Mouse (Mus musculus) embryonic facial prominence, embryonic 11.5 days (tissue): Measurements from ENCODE around the gene Dcun1d5. TPM values are rescaled to one million over a fixed set of nuclear protein-coding genes. Genes with fewer than 3 reads are reported as not detected.

ENCODE experiments used
- ATAC-seq: fragments of 200-750 bp; cut with Nextera tagmentation; replicated peaks from 2 replicates; pipeline ENCODE4 v1.8.0; 2017; ENCODE audit warnings: low read depth; ENCODE audit not compliant: insufficient number of reproducible peaks, low FRiP score, low TSS enrichment
- DNase-seq: peaks from one replicate; pipeline ENCODE4 v3.0.0-alpha.2; 2015; ENCODE audit warnings: low spot score
- H3K27ac ChIP-seq: fragments of 300-500 bp; sonication (generic); replicated peaks from 2 replicates; pipeline ENCODE4 v1.5.1; 2014; ENCODE audit warnings: mild to moderate bottlenecking, low read depth, low read length, control low read depth
- H3K27me3 ChIP-seq: fragments of 300-500 bp; sonication (generic); 2 replicates; pipeline ENCODE4 v1.6.1; 2014; ENCODE audit warnings: mild to moderate bottlenecking, low read length, moderate library complexity, mixed read lengths; ENCODE audit not compliant: control insufficient read depth, insufficient read depth
- H3K36me3 ChIP-seq: fragments of 300-500 bp; sonication (generic); replicated peaks from 2 replicates; pipeline ENCODE4 v1.6.1; 2014; ENCODE audit warnings: low read depth, mild to moderate bottlenecking, low read length, moderate library complexity, mixed read lengths; ENCODE audit not compliant: control insufficient read depth, insufficient read depth
- H3K4me1 ChIP-seq: fragments of 300-500 bp; sonication (generic); 2 replicates; pipeline ENCODE4 v1.6.1; 2014; ENCODE audit warnings: low read length, mixed read lengths; ENCODE audit not compliant: control insufficient read depth, insufficient read depth
- H3K4me2 ChIP-seq: fragments of 300-500 bp; sonication (generic); 2 replicates; pipeline ENCODE4 v1.6.1; 2014; ENCODE audit warnings: low read depth, mild to moderate bottlenecking, control low read depth, low read length, moderate library complexity
- H3K4me3 ChIP-seq: fragments of 300-500 bp; sonication (generic); 2 replicates; pipeline ENCODE4 v1.5.1; 2014; ENCODE audit warnings: low read depth, low read length, control low read depth
- H3K9ac ChIP-seq: fragments of 300-500 bp; sonication (generic); replicated peaks from 2 replicates; pipeline ENCODE4 v1.6.1; 2014; ENCODE audit warnings: mild to moderate bottlenecking, control low read depth, low read length
- H3K9me3 ChIP-seq: fragments of 300-500 bp; sonication (generic); replicated peaks from 2 replicates; pipeline ENCODE4 v1.6.1; 2016; ENCODE audit warnings: mild to moderate bottlenecking, low read length, inconsistent platforms, mixed read lengths; ENCODE audit not compliant: control insufficient read depth
- whole genome bisulfite sequencing: fragments of 180-500 bp; shearing (Covaris S2); extraction: QIAGEN DNeasy Blood & Tissue Kit; methylation state at CpG from one replicate; pipeline ENCODE4 v1.1.7; 2014; 5-methylcytosine and 5-hydroxymethylcytosine counted together
- polyA plus RNA-seq: library from polyadenylated mRNA; unstranded; fragments of >200 nt; fragmentation: Nextera tagmentation; extraction: Ambion mirVana; gene quantifications from 2 replicates; pipeline ENCODE4 v1.2.1, GENCODE M21; 2014

Gene Dcun1d5
- polyA plus RNA-seq, 1 experiment from 2014 or later = 161 TPM

- WGBS = 78% methylated on average over 1 of the region's 1 CpGs
- H3K27ac ChIP-seq = no peak overlapping the region
- H3K4me3 ChIP-seq = no peak overlapping the region
- ATAC-seq (no peak), DNase-seq (no peak)
- H3K4me1 ChIP-seq = no peaks in the 10 kb centered on the region
- no peaks in the 10 kb centered on the region for H3K9me3 ChIP-seq
- H3K27me3 ChIP-seq = no peaks in the 10 kb centered on the region
- no peak overlapping the region for H3K9ac ChIP-seq
- H3K36me3 ChIP-seq = no peaks in the 10 kb centered on the region
- no peak overlapping the region for H3K4me2 ChIP-seq
Measured at GRCm38 (mm10) chr9:7252797-7253654, 68.7 kb downstream of the Dcun1d5 start.

Other genes starting within 250 kb of the Dcun1d5 start
- 22.0 and 24.5 TPM in 2 replicates for gene Dync2h1, start 74 bp upstream of the Dcun1d5 start, polyA plus RNA-seq
- not detected in 2 replicates for gene Mmp13, start 88.0 kb downstream of the Dcun1d5 start, polyA plus RNA-seq
- gene Mmp12, start 159.9 kb downstream of the Dcun1d5 start, polyA plus RNA-seq = not detected in 2 replicates
- not detected in 2 replicates for gene Mmp1b, start 203.5 kb downstream of the Dcun1d5 start, polyA plus RNA-seq